Mouse (Mus musculus) forebrain, embryonic 11.5 days (tissue): ENCODE measurements at regions not wholly inside any gene's neighbourhood (a gene's known extent, or its start where the extent isn't known, plus 50 kb on each side); places are given as distances from the start of the nearest gene placed in this dataset.

Source experiments
- ATAC-seq: fragments of 200-750 bp; cut with Nextera tagmentation; replicated peaks from 2 replicates; pipeline ENCODE4 v1.8.0; 2017; ENCODE audit warnings: moderate TSS enrichment; ENCODE audit not compliant: low FRiP score
- DNase-seq: peaks from one replicate; pipeline ENCODE4 v3.0.0-alpha.2; 2017; ENCODE audit warnings: low spot score
- H3K27ac ChIP-seq: fragments of 300-500 bp; sonication (generic); 2 replicates; pipeline ENCODE4 v1.5.1; 2014; ENCODE audit warnings: low read depth, low read length
- H3K27me3 ChIP-seq: fragments of 300-500 bp; sonication (generic); 2 replicates; pipeline ENCODE4 v1.6.1; 2014; ENCODE audit warnings: mild to moderate bottlenecking, low read length, mixed read lengths; ENCODE audit not compliant: control insufficient read depth, insufficient read depth
- H3K36me3 ChIP-seq: fragments of 300-500 bp; sonication (generic); 2 replicates; pipeline ENCODE4 v1.6.1; 2014; ENCODE audit warnings: mild to moderate bottlenecking, low read length, moderate library complexity, mixed read lengths; ENCODE audit not compliant: control insufficient read depth, insufficient read depth
- H3K4me1 ChIP-seq: fragments of 300-500 bp; sonication (generic); replicated peaks from 2 replicates; pipeline ENCODE4 v1.6.1; 2014; ENCODE audit warnings: low read length, mixed read lengths; ENCODE audit not compliant: control insufficient read depth, insufficient read depth
- H3K4me2 ChIP-seq: fragments of 300-500 bp; sonication (generic); 2 replicates; pipeline ENCODE4 v1.6.1; 2014; ENCODE audit warnings: low read depth, mild to moderate bottlenecking, low read length, moderate library complexity, mixed read lengths; ENCODE audit not compliant: severe bottlenecking
- H3K4me3 ChIP-seq: fragments of 300-500 bp; sonication (generic); 2 replicates; pipeline ENCODE4 v1.5.1; 2014; ENCODE audit warnings: low read depth, low read length
- H3K9ac ChIP-seq: fragments of 300-500 bp; sonication (generic); 2 replicates; pipeline ENCODE4 v1.6.1; 2014; ENCODE audit warnings: low read length
- H3K9me3 ChIP-seq: fragments of 300-500 bp; sonication (generic); 2 replicates; pipeline ENCODE4 v1.6.1; 2016; ENCODE audit warnings: low read length, mixed read lengths; ENCODE audit not compliant: control insufficient read depth
- WGBS: fragments of 180-500 bp; shearing (Covaris S2); extraction: QIAGEN DNeasy Blood & Tissue Kit; methylation state at CpG from one replicate; pipeline ENCODE4 v1.1.7; 2014; 5-methylcytosine and 5-hydroxymethylcytosine counted together

- Histone ChIP-seq H3K27me3 (no peaks in the 10 kb centered on the region), H3K4me3 (no peak overlapping the region), H3K36me3 (no peaks in the 10 kb centered on the region), H3K4me1 (no peaks in the 10 kb centered on the region), H3K27ac (no peak overlapping the region), H3K9ac (no peak overlapping the region), H3K4me2 (no peak overlapping the region), H3K9me3 (no peaks in the 10 kb centered on the region)
- no peak for ATAC-seq
- no peak for DNase-seq
- 12% methylated on average over 1 of the region's 1 CpGs for WGBS
Measured at GRCm38 (mm10) chr2:48661222-48661621, 152.7 kb upstream of the Acvr2a start.

GRCm38 (mm10) chr2:48665103-48665502 lies 148.8 kb upstream of the Acvr2a start:
- no peaks in the 10 kb centered on the region for H3K9me3 ChIP-seq
- H3K9ac ChIP-seq: no peak overlapping the region
- H3K27me3 ChIP-seq: no peaks in the 10 kb centered on the region
- H3K4me2 ChIP-seq: no peak overlapping the region
- 81% methylated on average over 2 of the region's 2 CpGs for WGBS
- H3K4me3 ChIP-seq: no peak overlapping the region
- no peaks in the 10 kb centered on the region for H3K4me1 ChIP-seq
- H3K27ac ChIP-seq: no peak overlapping the region
- ATAC-seq (no peak), DNase-seq (no peak)
- H3K36me3 ChIP-seq: no peaks in the 10 kb centered on the region

- Histone ChIP-seq H3K27me3 (no peaks in the 10 kb centered on the region), H3K4me2 (no peak overlapping the region), H3K36me3 (no peaks in the 10 kb centered on the region), H3K9me3 (no peaks in the 10 kb centered on the region), H3K9ac (no peak overlapping the region), H3K4me3 (no peak overlapping the region), H3K4me1 (no peaks in the 10 kb centered on the region), H3K27ac (no peak overlapping the region)
- ATAC-seq: no peak
- no peak for DNase-seq
- 70% methylated on average over 1 of the region's 1 CpGs for WGBS
Measured at GRCm38 (mm10) chr2:48689098-48689497, 124.8 kb upstream of the Acvr2a start.

- no peak overlapping the region for H3K4me3 ChIP-seq
- no peaks in the 10 kb centered on the region for H3K9me3 ChIP-seq
- H3K27ac ChIP-seq: no peak overlapping the region
- WGBS: 92% methylated on average over 3 of the region's 3 CpGs
- DNase-seq (no peak), ATAC-seq (no peak)
- H3K4me1 ChIP-seq: no peaks in the 10 kb centered on the region
- no peak overlapping the region for H3K4me2 ChIP-seq
- H3K36me3 ChIP-seq: no peaks in the 10 kb centered on the region
- H3K9ac ChIP-seq: no peak overlapping the region
- H3K27me3 ChIP-seq: no peaks in the 10 kb centered on the region
Measured at GRCm38 (mm10) chr2:48694509-48694908, 119.4 kb upstream of the Acvr2a start.

GRCm38 (mm10) chr2:48700886-48701285 lies 113.0 kb upstream of the Acvr2a start:
- Histone ChIP-seq H3K36me3 (no peaks in the 10 kb centered on the region), H3K4me1 (no peaks in the 10 kb centered on the region), H3K4me3 (no peak overlapping the region), H3K27ac (no peak overlapping the region), H3K4me2 (no peak overlapping the region), H3K9ac (no peak overlapping the region), H3K27me3 (no peaks in the 10 kb centered on the region), H3K9me3 (no peaks in the 10 kb centered on the region)
- no peak for ATAC-seq
- DNase-seq: no peak
- WGBS: 84% methylated on average over 2 of the region's 2 CpGs

- ATAC-seq: no peak
- H3K4me2 ChIP-seq: no peak overlapping the region
- no peak overlapping the region for H3K9ac ChIP-seq
- H3K27me3 ChIP-seq: no peaks in the 10 kb centered on the region
- H3K4me3 ChIP-seq: no peak overlapping the region
- no peaks in the 10 kb centered on the region; the same call in 1 of the 2 replicates for H3K4me1 ChIP-seq
- no peaks in the 10 kb centered on the region for H3K9me3 ChIP-seq
- H3K36me3 ChIP-seq: no peaks in the 10 kb centered on the region
- no peak for DNase-seq
- WGBS: 82% methylated on average over 12 of the region's 12 CpGs
- H3K27ac ChIP-seq: no peak overlapping the region
Measured at GRCm38 (mm10) chr2:48705103-48705804, 108.7 kb upstream of the Acvr2a start.

- Histone ChIP-seq H3K27ac (no peak overlapping the region), H3K4me2 (no peak overlapping the region), H3K9ac (no peak overlapping the region), H3K36me3 (no peaks in the 10 kb centered on the region), H3K9me3 (no peaks in the 10 kb centered on the region), H3K4me3 (no peak overlapping the region), H3K4me1 (no peaks in the 10 kb centered on the region; the same call in 1 of the 2 replicates), H3K27me3 (no peaks in the 10 kb centered on the region)
- no peak for DNase-seq
- no peak for ATAC-seq
- 58% methylated on average over 3 of the region's 3 CpGs for WGBS
Measured at GRCm38 (mm10) chr2:48705805-48706150, 108.1 kb upstream of the Acvr2a start.

GRCm38 (mm10) chr2:48706188-48706587 lies 107.7 kb upstream of the Acvr2a start:
- ATAC-seq (no peak), DNase-seq (no peak)

GRCm38 (mm10) chr2:48716206-48716605 lies 97.7 kb upstream of the Acvr2a start:
- no peaks in the 10 kb centered on the region for H3K36me3 ChIP-seq
- no peak for ATAC-seq
- WGBS: 92% methylated on average over 4 of the region's 4 CpGs
- no peak for DNase-seq
- no peak overlapping the region for H3K4me3 ChIP-seq
- no peak overlapping the region for H3K9ac ChIP-seq
- no peaks in the 10 kb centered on the region for H3K9me3 ChIP-seq
- no peaks in the 10 kb centered on the region for H3K4me1 ChIP-seq
- no peak overlapping the region for H3K27ac ChIP-seq
- no peak overlapping the region for H3K4me2 ChIP-seq
- H3K27me3 ChIP-seq: no peaks in the 10 kb centered on the region

More at GRCm38 (mm10) chr2:48706188-48706587, 107.7 kb upstream of the Acvr2a start:
- no peaks in the 10 kb centered on the region; the same call in 1 of the 2 replicates for H3K4me1 ChIP-seq
- no peak overlapping the region for H3K4me2 ChIP-seq
- no peak overlapping the region for H3K4me3 ChIP-seq
- no peaks in the 10 kb centered on the region for H3K9me3 ChIP-seq
- H3K27ac ChIP-seq: no peak overlapping the region
- H3K27me3 ChIP-seq: no peaks in the 10 kb centered on the region
- H3K36me3 ChIP-seq: no peaks in the 10 kb centered on the region
- H3K9ac ChIP-seq: no peak overlapping the region
- 52% methylated on average over 5 of the region's 5 CpGs for WGBS
